ENCODE assay signal across 17 mouse cellular contexts in genomic region chr17:27600869-27601268, GRCm38 (mm10). TPM values are rescaled to one million over a fixed set of nuclear protein-coding genes. Genes with fewer than 3 reads are reported as not detected.
A peak's percentile ranks its signal among the peaks of the same experiment; 100 is the strongest.
DNase-seq lines count a peak whose midpoint lies in the region; ATAC-seq lines count a peak whose summit lies in the region.
"Had no signal": no experiment of that assay in that cellular context is flagged by ENCODE, and none has a peak within 500 bp of the region (broad histone marks: within the 10 kb centered on the region; RNA-seq: fewer than 3 reads in every experiment).

No protein-coding gene starts in this region.

- peaks cover 49% of the 10 kb centered on the region for H3K4me1 ChIP-seq in forebrain, embryonic 15.5 days
- H3K4me1 ChIP-seq in forebrain, embryonic 11.5 days (replicated peaks; ENCODE audit: control insufficient read depth, insufficient read depth, low read length): peaks cover 2% of the 10 kb centered on the region; the same call in 1 of the 2 replicates
- H3K4me1 ChIP-seq in hindbrain, embryonic 16.5 days (ENCODE audit: control insufficient read depth, insufficient read depth, low read depth, low read length): peaks cover 39% of the 10 kb centered on the region
- H3K4me1 ChIP-seq in hindbrain, embryonic 12.5 days: peaks cover 21% of the 10 kb centered on the region

- no peak for DNase-seq in forebrain, embryonic 11.5 days (ENCODE audit: low spot score)
- peak; percentile 31 for DNase-seq in retina, postnatal 1 day
- no peak for DNase-seq in retina, embryonic 14.5 days (ENCODE audit: low spot score)
- DNase-seq in thymus, adult 18-20 months: no peak
- DNase-seq: heart, adult 18-20 months; spleen, adult 18-20 months had no signal

- H3K9me3 ChIP-seq in forebrain, embryonic 15.5 days: no peaks in the 10 kb centered on the region
- H3K9me3 ChIP-seq in forebrain, embryonic 11.5 days (ENCODE audit: control insufficient read depth, low read length): no peaks in the 10 kb centered on the region
- H3K9me3 ChIP-seq in hindbrain, embryonic 16.5 days (ENCODE audit: control insufficient read depth, low read length): no peaks in the 10 kb centered on the region
- H3K9me3 ChIP-seq in hindbrain, embryonic 12.5 days (replicated peaks): no peaks in the 10 kb centered on the region
- H3K9me3 ChIP-seq: lung, embryonic 15.5 days; neural tube, embryonic 12.5 days had no signal

- H3K27me3 ChIP-seq in forebrain, embryonic 15.5 days: no peaks in the 10 kb centered on the region
- no peaks in the 10 kb centered on the region for H3K27me3 ChIP-seq in forebrain, embryonic 11.5 days (ENCODE audit: control insufficient read depth, insufficient read depth, low read length)
- H3K27me3 ChIP-seq in hindbrain, embryonic 16.5 days (replicated peaks; ENCODE audit: control insufficient read depth, insufficient read depth, low read length): no peaks in the 10 kb centered on the region
- no peaks in the 10 kb centered on the region for H3K27me3 ChIP-seq in hindbrain, embryonic 12.5 days
- H3K27me3 ChIP-seq: lung, embryonic 15.5 days; neural tube, embryonic 12.5 days had no signal

- no peak overlapping the region for H3K4me3 ChIP-seq in forebrain, embryonic 15.5 days
- no peak overlapping the region for H3K4me3 ChIP-seq in forebrain, embryonic 11.5 days (ENCODE audit: low read depth, low read length)
- no peak overlapping the region for H3K4me3 ChIP-seq in hindbrain, embryonic 16.5 days (ENCODE audit: low read length)
- no peak overlapping the region for H3K4me3 ChIP-seq in hindbrain, embryonic 12.5 days
- H3K4me3 ChIP-seq: lung, embryonic 15.5 days; neural tube, embryonic 12.5 days had no signal

- no peak for ATAC-seq in forebrain, embryonic 15.5 days (replicated peaks)
- no peak for ATAC-seq in forebrain, embryonic 11.5 days (replicated peaks; ENCODE audit: low FRiP score)
- ATAC-seq in hindbrain, embryonic 16.5 days: peak; percentile 38; the same call in 1 of the 2 replicates
- no peak for ATAC-seq in hindbrain, embryonic 12.5 days (ENCODE audit: low FRiP score)
- ATAC-seq in megakaryocyte progenitor cell, adult 5-6 weeks (replicated peaks; ENCODE audit: poor library complexity): no peak

- H3K4me2 ChIP-seq in forebrain, embryonic 15.5 days (replicated peaks): no peak overlapping the region
- H3K4me2 ChIP-seq in forebrain, embryonic 11.5 days (ENCODE audit: low read depth, low read length, severe bottlenecking): no peak overlapping the region
- H3K4me2 ChIP-seq in hindbrain, embryonic 16.5 days (ENCODE audit: low read length): no peak overlapping the region
- no peak overlapping the region for H3K4me2 ChIP-seq in hindbrain, embryonic 12.5 days (replicated peaks)
- H3K4me2 ChIP-seq: lung, embryonic 15.5 days; neural tube, embryonic 12.5 days had no signal

- 71% methylated on average over 5 of the region's 5 CpGs for WGBS in forebrain, embryonic 15.5 days
- 80% methylated on average over 5 of the region's 5 CpGs for WGBS in forebrain, embryonic 11.5 days
- 64% methylated on average over 5 of the region's 5 CpGs for WGBS in hindbrain, embryonic 16.5 days
- WGBS in hindbrain, embryonic 12.5 days: 83% methylated on average over 5 of the region's 5 CpGs

- H3K36me3 ChIP-seq in forebrain, embryonic 15.5 days: peaks cover 10% of the 10 kb centered on the region
- H3K36me3 ChIP-seq in forebrain, embryonic 11.5 days (ENCODE audit: control insufficient read depth, insufficient read depth, low read length): peaks cover 3% of the 10 kb centered on the region; the same call in 1 of the 2 replicates
- H3K36me3 ChIP-seq in hindbrain, embryonic 16.5 days (ENCODE audit: control insufficient read depth, insufficient read depth, low read length): peaks cover 6% of the 10 kb centered on the region; the same call in 1 of the 2 replicates
- peaks cover 10% of the 10 kb centered on the region for H3K36me3 ChIP-seq in hindbrain, embryonic 12.5 days

- no peak overlapping the region for H3K9ac ChIP-seq in forebrain, embryonic 15.5 days (replicated peaks)
- H3K9ac ChIP-seq in forebrain, embryonic 11.5 days (ENCODE audit: low read length): no peak overlapping the region
- H3K9ac ChIP-seq in hindbrain, embryonic 16.5 days (ENCODE audit: low read depth, low read length): no peak overlapping the region
- H3K9ac ChIP-seq in hindbrain, embryonic 12.5 days: no peak overlapping the region
- H3K9ac ChIP-seq: lung, embryonic 15.5 days; neural tube, embryonic 12.5 days had no signal

- 0 out of 2 replicates have a peak overlapping the region, but pooled peaks have one; percentile 54 for H3K27ac ChIP-seq in forebrain, embryonic 15.5 days (replicated peaks)
- no peak overlapping the region for H3K27ac ChIP-seq in forebrain, embryonic 11.5 days (ENCODE audit: low read depth, low read length)
- H3K27ac ChIP-seq in hindbrain, embryonic 16.5 days (ENCODE audit: low read depth, low read length): 0 out of 2 replicates have a peak overlapping the region, but pooled peaks have one; percentile 3
- H3K27ac ChIP-seq in hindbrain, embryonic 12.5 days: no peak overlapping the region
- H3K27ac ChIP-seq: lung, embryonic 15.5 days; neural tube, embryonic 12.5 days had no signal

RNA-seq across cellular contexts. Expression of gene Nudt3, which starts 22.4 kb away (rescaled TPM):
- polyA plus RNA-seq in forebrain, embryonic 15.5 days (2015; fragmentation: Nextera tagmentation; extraction: Ambion mirVana): 273 and 295 TPM in 2 replicates
- 50.5 and 56.8 TPM in 2 replicates for polyA plus RNA-seq in forebrain, embryonic 11.5 days (2014; fragmentation: Nextera tagmentation; extraction: Ambion mirVana)
- 253 and 269 TPM in 2 replicates for polyA plus RNA-seq in hindbrain, embryonic 16.5 days (2015; fragmentation: Nextera tagmentation; extraction: Ambion mirVana)
- 199 and 204 TPM in 2 replicates for polyA plus RNA-seq in hindbrain, embryonic 12.5 days (2016; fragmentation: Nextera tagmentation; extraction: Ambion mirVana)
- total RNA-seq in megakaryocyte progenitor cell, adult 5-6 weeks (2015): 70.9 and 74.6 TPM in 2 replicates
- total RNA-seq in megakaryocyte progenitor cell, adult 5-6 weeks (2017): 171 and 186 TPM in 2 replicates

RNA-seq across cellular contexts. Expression of gene RPS10-NUDT3, which starts 34.2 kb away (rescaled TPM):
- polyA plus RNA-seq in forebrain, embryonic 15.5 days (2015; fragmentation: Nextera tagmentation; extraction: Ambion mirVana): not detected in 2 replicates
- not detected in 2 replicates for polyA plus RNA-seq in forebrain, embryonic 11.5 days (2014; fragmentation: Nextera tagmentation; extraction: Ambion mirVana)
- polyA plus RNA-seq in hindbrain, embryonic 16.5 days (2015; fragmentation: Nextera tagmentation; extraction: Ambion mirVana): not detected in 2 replicates
- polyA plus RNA-seq in hindbrain, embryonic 12.5 days (2016; fragmentation: Nextera tagmentation; extraction: Ambion mirVana): not detected in 2 replicates
- not detected in 2 replicates for total RNA-seq in megakaryocyte progenitor cell, adult 5-6 weeks (2015)
- total RNA-seq in megakaryocyte progenitor cell, adult 5-6 weeks (2017): not detected in 2 replicates
- total RNA-seq: adrenal gland, adult 18-20 months; liver, adult 2 months had no signal
- polyA plus RNA-seq: brain, embryonic 14.5 days; kidney, embryonic 14.5 days; liver, adult 2 months; lung, embryonic 15.5 days; neural tube, embryonic 12.5 days; testis, adult 2 months had no signal

RNA-seq across cellular contexts. Expression of gene AI413582, which starts 35.3 kb away (rescaled TPM):
- polyA plus RNA-seq in forebrain, embryonic 15.5 days (2015; fragmentation: Nextera tagmentation; extraction: Ambion mirVana): 34.8 and 37.4 TPM in 2 replicates
- polyA plus RNA-seq in forebrain, embryonic 11.5 days (2014; fragmentation: Nextera tagmentation; extraction: Ambion mirVana): 14.6 and 16.7 TPM in 2 replicates
- 77.2 and 83.3 TPM in 2 replicates for polyA plus RNA-seq in hindbrain, embryonic 16.5 days (2015; fragmentation: Nextera tagmentation; extraction: Ambion mirVana)
- 19.8 and 21.9 TPM in 2 replicates for polyA plus RNA-seq in hindbrain, embryonic 12.5 days (2016; fragmentation: Nextera tagmentation; extraction: Ambion mirVana)
- total RNA-seq in megakaryocyte progenitor cell, adult 5-6 weeks (2015): 31.0 and 31.6 TPM in 2 replicates
- total RNA-seq in megakaryocyte progenitor cell, adult 5-6 weeks (2017): 32.3 and 46.0 TPM in 2 replicates

RNA-seq across cellular contexts. Expression of gene Rps10, which starts 35.6 kb away (rescaled TPM):
- 578 and 580 TPM in 2 replicates for polyA plus RNA-seq in forebrain, embryonic 15.5 days (2015; fragmentation: Nextera tagmentation; extraction: Ambion mirVana)
- polyA plus RNA-seq in forebrain, embryonic 11.5 days (2014; fragmentation: Nextera tagmentation; extraction: Ambion mirVana): 803 and 835 TPM in 2 replicates
- 404 and 408 TPM in 2 replicates for polyA plus RNA-seq in hindbrain, embryonic 16.5 days (2015; fragmentation: Nextera tagmentation; extraction: Ambion mirVana)
- 618 and 712 TPM in 2 replicates for polyA plus RNA-seq in hindbrain, embryonic 12.5 days (2016; fragmentation: Nextera tagmentation; extraction: Ambion mirVana)
- 2,101 and 2,175 TPM in 2 replicates for total RNA-seq in megakaryocyte progenitor cell, adult 5-6 weeks (2015)
- 2,717 and 3,085 TPM in 2 replicates for total RNA-seq in megakaryocyte progenitor cell, adult 5-6 weeks (2017)

RNA-seq across cellular contexts. Expression of gene Hmga1, which starts 44.6 kb away (rescaled TPM):
- polyA plus RNA-seq in forebrain, embryonic 15.5 days (2015; fragmentation: Nextera tagmentation; extraction: Ambion mirVana): 106 and 121 TPM in 2 replicates
- 427 and 461 TPM in 2 replicates for polyA plus RNA-seq in forebrain, embryonic 11.5 days (2014; fragmentation: Nextera tagmentation; extraction: Ambion mirVana)
- polyA plus RNA-seq in hindbrain, embryonic 16.5 days (2015; fragmentation: Nextera tagmentation; extraction: Ambion mirVana): 144 and 155 TPM in 2 replicates
- polyA plus RNA-seq in hindbrain, embryonic 12.5 days (2016; fragmentation: Nextera tagmentation; extraction: Ambion mirVana): 161 and 162 TPM in 2 replicates
- 405 and 414 TPM in 2 replicates for total RNA-seq in megakaryocyte progenitor cell, adult 5-6 weeks (2015)
- total RNA-seq in megakaryocyte progenitor cell, adult 5-6 weeks (2017): 220 and 239 TPM in 2 replicates

Comparison
In these comparisons a context has a peak if more than half of its experiments do, and no peak if none do; other contexts are left out.
1. H3K27ac ChIP-seq: peak in forebrain, embryonic 15.5 days (single experiment) and hindbrain, embryonic 16.5 days (single experiment); none in forebrain, embryonic 11.5 days (single experiment) and hindbrain, embryonic 12.5 days (single experiment).